Comparison of ENCODE assay signal across 10 mouse cellular contexts in the genomic region with DNA sequence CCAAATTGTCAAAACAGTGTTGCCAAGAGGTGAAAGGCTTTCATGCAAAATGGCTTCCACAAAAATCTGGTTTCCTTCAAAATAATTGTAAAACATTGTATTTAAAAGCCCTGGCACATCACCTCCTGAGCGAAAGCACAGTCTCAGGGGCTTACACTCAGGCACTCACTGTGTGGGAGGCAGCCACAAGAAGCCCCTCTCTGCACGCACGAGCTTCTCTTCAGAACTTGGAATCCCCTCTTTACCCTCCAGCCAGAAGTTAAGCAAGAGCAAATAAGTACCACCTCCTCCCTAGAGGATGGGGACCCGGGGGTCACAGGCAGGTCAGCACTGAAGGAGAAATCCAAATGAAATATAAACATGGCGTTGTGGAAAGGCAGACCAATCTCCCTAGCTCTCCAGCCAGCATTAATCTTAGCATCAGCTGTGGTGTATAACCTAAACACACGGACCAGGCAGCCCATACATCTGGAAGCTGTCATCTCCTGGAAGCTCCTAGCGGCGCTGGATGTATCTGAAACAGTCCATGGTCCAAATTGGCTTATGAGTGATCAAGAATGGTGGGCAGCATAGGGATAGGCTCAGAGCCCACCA. TPM values are rescaled to one million over a fixed set of nuclear protein-coding genes. Genes with fewer than 3 reads are reported as not detected.
DNase-seq lines count a peak whose midpoint lies in the region; ATAC-seq lines count a peak whose summit lies in the region.
"Had no signal": no experiment of that assay in that cellular context is flagged by ENCODE, and none has a peak within 500 bp of the region (broad histone marks: within the 10 kb centered on the region; RNA-seq: fewer than 3 reads in every experiment).

No protein-coding gene starts in this region.

- peak; percentile 69 for DNase-seq in embryo, embryonic 10 days (ENCODE audit: low spot score)
- no peak for DNase-seq in embryo, embryonic 9.5 days (ENCODE audit: extremely low spot score)
- DNase-seq in lung, postnatal 14 days, result no peak
- DNase-seq in limb, embryonic 10.5 days (ENCODE audit: low spot score), result peak; percentile 48
- DNase-seq in gastrocnemius, postnatal 36 days, result no peak
- DNase-seq in layer of hippocampus, postnatal 10 days (ENCODE audit: low spot score in 2 of 2), result no peak
- DNase-seq: gastrocnemius, postnatal 25 days; layer of hippocampus, adult 9-11 months had no signal

- H3K27ac ChIP-seq in lung, embryonic 16.5 days (ENCODE audit: low read length), result peak overlapping the region; percentile 35
- no peak overlapping the region for H3K27ac ChIP-seq in limb, embryonic 10.5 days
- H3K27ac ChIP-seq in stomach, embryonic 16.5 days (ENCODE audit: low read length), result peak overlapping the region; percentile 73

- ATAC-seq in lung, embryonic 16.5 days (ENCODE audit: low read depth), result peak; percentile 61
- ATAC-seq in stomach, embryonic 16.5 days (ENCODE audit: insufficient read depth, low FRiP score), result peak; percentile 59

- H3K36me3 ChIP-seq in lung, embryonic 16.5 days (ENCODE audit: control insufficient read depth, insufficient read depth, low read length), result peaks cover 11% of the 10 kb centered on the region; the same call in 1 of the 2 replicates
- peaks cover 47% of the 10 kb centered on the region for H3K36me3 ChIP-seq in limb, embryonic 10.5 days
- H3K36me3 ChIP-seq in stomach, embryonic 16.5 days (ENCODE audit: control insufficient read depth, insufficient read depth, low read length), result no peaks in the 10 kb centered on the region

- peak overlapping the region; percentile 43 for H3K4me2 ChIP-seq in lung, embryonic 16.5 days (ENCODE audit: low read depth, low read length)
- H3K4me2 ChIP-seq in stomach, embryonic 16.5 days (ENCODE audit: low read depth, low read length), result peak overlapping the region; percentile 95

- H3K9ac ChIP-seq in lung, embryonic 16.5 days (ENCODE audit: low read length), result no peak overlapping the region
- H3K9ac ChIP-seq in stomach, embryonic 16.5 days (ENCODE audit: low read length), result peak overlapping the region; percentile 52; the same call in 1 of the 2 replicates

- peak overlapping the region; percentile 5; the same call in 1 of the 2 replicates for H3K4me3 ChIP-seq in lung, embryonic 16.5 days (ENCODE audit: low read length)
- H3K4me3 ChIP-seq in limb, embryonic 10.5 days, result no peak overlapping the region
- peak overlapping the region; percentile 97 for H3K4me3 ChIP-seq in stomach, embryonic 16.5 days (replicated peaks; ENCODE audit: low read length)

- H3K27me3 ChIP-seq in lung, embryonic 16.5 days (ENCODE audit: control insufficient read depth, insufficient read depth, low read depth, low read length), result no peaks in the 10 kb centered on the region
- H3K27me3 ChIP-seq in limb, embryonic 10.5 days (ENCODE audit: low read depth, poor library complexity, severe bottlenecking), result no peaks in the 10 kb centered on the region
- H3K27me3 ChIP-seq in stomach, embryonic 16.5 days (ENCODE audit: control insufficient read depth, insufficient read depth, low read length), result no peaks in the 10 kb centered on the region

- H3K9me3 ChIP-seq in lung, embryonic 16.5 days (ENCODE audit: control insufficient read depth, low read length), result no peaks in the 10 kb centered on the region
- H3K9me3 ChIP-seq in limb, embryonic 10.5 days (replicated peaks), result no peaks in the 10 kb centered on the region
- H3K9me3 ChIP-seq in stomach, embryonic 16.5 days (replicated peaks; ENCODE audit: control insufficient read depth, low read length), result no peaks in the 10 kb centered on the region

- 12% methylated on average over 8 of the region's 8 CpGs for WGBS in lung, embryonic 16.5 days
- 30% methylated on average over 8 of the region's 8 CpGs for WGBS in limb, embryonic 10.5 days
- 15% methylated on average over 8 of the region's 8 CpGs for WGBS in stomach, embryonic 16.5 days

- intact Hi-C loops in gastrocnemius, postnatal 36 days (cut with DNase I), result no loop called here

- peaks cover 87% of the 10 kb centered on the region for H3K4me1 ChIP-seq in lung, embryonic 16.5 days (replicated peaks; ENCODE audit: control insufficient read depth, insufficient read depth, low read length)
- peaks cover 91% of the 10 kb centered on the region for H3K4me1 ChIP-seq in limb, embryonic 10.5 days
- peaks cover 70% of the 10 kb centered on the region for H3K4me1 ChIP-seq in stomach, embryonic 16.5 days (ENCODE audit: control insufficient read depth, insufficient read depth, low read length)

RNA-seq across cellular contexts. Expression of gene Ptch1, which starts 15.0 kb away (rescaled TPM):
- polyA plus RNA-seq in lung, embryonic 16.5 days (2015; fragmentation: Nextera tagmentation; extraction: Ambion mirVana), result 33.4 and 34.2 TPM in 2 replicates
- 18.2 and 19.0 TPM in 2 replicates for polyA plus RNA-seq in limb, embryonic 10.5 days (2016; fragmentation: Nextera tagmentation; extraction: Ambion mirVana)
- 28.5 and 31.1 TPM in 2 replicates for polyA plus RNA-seq in stomach, embryonic 16.5 days (2015; fragmentation: Nextera tagmentation; extraction: Ambion mirVana)
- 10 to 100 TPM in 1 of 2 experiments, 1 to 10 TPM in 1; 8.6 to 10.4 TPM for total RNA-seq in gastrocnemius, postnatal 36 days (2021)
- 10 to 100 TPM; 31.3 to 39.1 TPM for total RNA-seq in layer of hippocampus, postnatal 10 days (2021)

Comparison
In these comparisons a context has a peak if more than half of its experiments do, and no peak if none do; other contexts are left out.
1. DNase-seq: peak in embryo, embryonic 10 days (single experiment) and limb, embryonic 10.5 days (single experiment); none in embryo, embryonic 9.5 days (single experiment), lung, postnatal 14 days (single experiment), gastrocnemius, postnatal 36 days (0 of 2) and layer of hippocampus, postnatal 10 days (0 of 2).